Comparison of ENCODE assay signal across 8 mouse cellular contexts in genomic region chr9:14698582-14699287, GRCm38 (mm10). TPM values are rescaled to one million over a fixed set of nuclear protein-coding genes. Genes with fewer than 3 reads are reported as not detected.
DNase-seq lines count a peak whose midpoint lies in the region; ATAC-seq and TF ChIP-seq lines count a peak whose summit lies in the region.

No protein-coding gene starts in this region.

- TF ChIP-seq CTCF in lung, embryonic 14.5 days (IDR thresholded peaks at IDR 0.05; ENCODE audit: low read depth) = peak; percentile 98

- H3K9ac ChIP-seq in lung, embryonic 14.5 days = no peak overlapping the region

- H3K27ac ChIP-seq in lung, embryonic 14.5 days (ENCODE audit: low read depth) = no peak overlapping the region

- no peaks in the 10 kb centered on the region for H3K27me3 ChIP-seq in lung, embryonic 14.5 days (ENCODE audit: insufficient read depth, low read length)

- WGBS in lung, embryonic 14.5 days = 50% methylated on average over 12 of the region's 12 CpGs

- H3K9me3 ChIP-seq in lung, embryonic 14.5 days (ENCODE audit: low read depth, low read length) = no peaks in the 10 kb centered on the region

- no peaks in the 10 kb centered on the region for H3K4me1 ChIP-seq in lung, embryonic 14.5 days (ENCODE audit: insufficient read depth)

- H3K4me3 ChIP-seq in lung, embryonic 14.5 days (ENCODE audit: low read depth, low read length) = no peak overlapping the region

- no peak overlapping the region for H3K4me2 ChIP-seq in lung, embryonic 14.5 days

- peak; percentile 68 to 84 for ATAC-seq in hematopoietic stem cell, adult 5-6 weeks (replicated peaks in 1 of 2; ENCODE audit: insufficient read depth in 1 of 2, low FRiP score in 2 of 2, low TSS enrichment in 1 of 2, low read depth in 1 of 2, poor library complexity in 2 of 2, severe bottlenecking in 2 of 2)
- peak; percentile 97 for ATAC-seq in lung, embryonic 14.5 days (ENCODE audit: insufficient read depth)

- peak; percentile 60 for DNase-seq in MEL-GATA-1-ER (ENCODE audit: extremely low read depth, low read depth)
- DNase-seq in cerebellum, adult 8-10 months = peak; percentile 77
- DNase-seq in forelimb bud, embryonic 11.5 days (ENCODE audit: low read depth, low spot score) = peak; percentile 92
- peak; percentile 86 to 96 for DNase-seq in layer of hippocampus, adult 8-10 months (ENCODE audit: low spot score in 2 of 2)
- peak; percentile 97 for DNase-seq in lung, embryonic 14.5 days
- DNase-seq in ovary, postnatal 10 days (ENCODE audit: low spot score) = peak; percentile 85
- peak; percentile 83 for DNase-seq in thymus, postnatal 0 days (ENCODE audit: low spot score)

- no peaks in the 10 kb centered on the region for H3K36me3 ChIP-seq in lung, embryonic 14.5 days (ENCODE audit: insufficient read depth)

RNA-seq across cellular contexts. Expression of gene Piwil4, which starts 41.8 kb away (rescaled TPM):
- total RNA-seq in hematopoietic stem cell, adult 5-6 weeks (2017) = 0.35 TPM in 1 of 2 replicates, not detected in the other
- total RNA-seq in layer of hippocampus, adult 8-10 months (2022) = not detected
- 0.18 TPM in 1 of 2 replicates, not detected in the other for polyA plus RNA-seq in lung, embryonic 14.5 days (2014; fragmentation: Nextera tagmentation; extraction: Ambion mirVana)
- polyA plus RNA-seq in thymus, postnatal 0 days (2015; fragmentation: Nextera tagmentation; extraction: Ambion mirVana) = 1.0 and 1.2 TPM in 2 replicates

RNA-seq across cellular contexts. Expression of gene Fut4, which starts 53.5 kb away (rescaled TPM):
- total RNA-seq in hematopoietic stem cell, adult 5-6 weeks (2017) = 3.1 and 5.3 TPM in 2 replicates
- total RNA-seq in layer of hippocampus, adult 8-10 months (2022) = under 1 TPM; 0.10 to 0.41 (median 0.17) TPM
- polyA plus RNA-seq in lung, embryonic 14.5 days (2014; fragmentation: Nextera tagmentation; extraction: Ambion mirVana) = 2.9 and 3.5 TPM in 2 replicates
- 1.9 TPM in 2 replicates for polyA plus RNA-seq in thymus, postnatal 0 days (2015; fragmentation: Nextera tagmentation; extraction: Ambion mirVana)

RNA-seq across cellular contexts. Expression of gene Amotl1, which starts 53.9 kb away (rescaled TPM):
- total RNA-seq in hematopoietic stem cell, adult 5-6 weeks (2017) = not detected in 2 replicates
- 10 to 100 TPM; 15.0 to 18.9 (median 17.4) TPM for total RNA-seq in layer of hippocampus, adult 8-10 months (2022)
- 26.4 and 29.6 TPM in 2 replicates for polyA plus RNA-seq in lung, embryonic 14.5 days (2014; fragmentation: Nextera tagmentation; extraction: Ambion mirVana)
- polyA plus RNA-seq in thymus, postnatal 0 days (2015; fragmentation: Nextera tagmentation; extraction: Ambion mirVana) = 6.6 and 7.9 TPM in 2 replicates

Comparison
In these comparisons a context has a peak if more than half of its experiments do, and no peak if none do; other contexts are left out.
1. RNA of gene Amotl1, which starts 53.9 kb away (total RNA-seq): 15.0 to 18.9 TPM in layer of hippocampus, adult 8-10 months; not detected in hematopoietic stem cell, adult 5-6 weeks; every median in the first group is over 10 times any median in the second.
2. Peak in every context shown above with its lines, with median percentiles within 50 percentile points of each other: DNase-seq.